Mouse (Mus musculus): ENCODE data around the gene Rcvrn. TPM values are rescaled to one million over a fixed set of nuclear protein-coding genes. Genes with fewer than 3 reads are reported as not detected.

Gene Rcvrn
- total RNA-seq, 2 experiments from 2014 or later: not detected

DNA sequence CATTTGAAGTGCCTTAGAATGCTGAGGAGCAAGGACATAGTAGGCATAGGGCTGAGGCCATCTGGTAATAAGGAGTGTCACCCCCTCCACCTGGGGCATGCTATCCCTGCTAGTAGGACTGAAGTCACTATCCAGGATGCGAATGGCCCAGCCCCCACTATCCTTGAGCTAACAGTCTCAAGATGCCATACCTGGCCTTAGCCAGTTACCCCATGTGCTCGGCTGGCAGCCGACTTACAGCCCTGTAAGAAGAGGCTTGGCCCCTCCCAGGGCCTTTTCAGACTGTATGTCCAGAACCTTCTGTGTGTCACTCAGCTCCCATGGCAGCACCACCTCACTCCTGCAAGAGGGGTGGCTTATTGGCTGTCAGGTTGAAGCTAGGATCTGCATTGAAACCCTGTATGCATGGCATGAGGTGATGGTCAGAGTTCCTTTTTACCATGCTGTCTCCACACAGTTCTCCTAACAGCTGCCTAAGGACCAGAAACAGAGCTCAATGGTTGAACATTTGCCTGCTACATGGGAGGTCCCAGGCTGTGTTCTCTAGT is 26.6 kb upstream of the Rcvrn start:
- DNase-seq: no peak

DNA sequence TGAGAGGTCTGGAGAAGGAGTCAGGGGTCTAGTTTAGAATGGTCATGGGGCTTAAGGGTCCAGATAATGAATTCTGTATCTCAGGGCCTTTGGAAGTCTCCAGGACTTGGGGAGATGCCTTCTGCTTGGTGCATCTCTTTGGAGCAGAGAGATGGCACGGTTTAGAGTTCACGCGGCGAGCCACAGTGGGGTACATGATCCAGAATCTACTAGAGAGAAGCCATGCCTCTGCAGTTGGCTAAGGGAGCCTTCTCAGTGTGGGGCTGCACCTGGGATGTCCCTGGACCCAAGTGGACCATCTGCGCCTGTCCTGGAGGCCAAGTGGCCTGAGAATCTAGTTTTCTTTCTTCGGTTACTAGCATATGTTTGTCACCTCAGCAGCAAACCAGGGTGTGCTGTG is 25.1 kb upstream of the Rcvrn start:
- DNase-seq: no peak

DNA sequence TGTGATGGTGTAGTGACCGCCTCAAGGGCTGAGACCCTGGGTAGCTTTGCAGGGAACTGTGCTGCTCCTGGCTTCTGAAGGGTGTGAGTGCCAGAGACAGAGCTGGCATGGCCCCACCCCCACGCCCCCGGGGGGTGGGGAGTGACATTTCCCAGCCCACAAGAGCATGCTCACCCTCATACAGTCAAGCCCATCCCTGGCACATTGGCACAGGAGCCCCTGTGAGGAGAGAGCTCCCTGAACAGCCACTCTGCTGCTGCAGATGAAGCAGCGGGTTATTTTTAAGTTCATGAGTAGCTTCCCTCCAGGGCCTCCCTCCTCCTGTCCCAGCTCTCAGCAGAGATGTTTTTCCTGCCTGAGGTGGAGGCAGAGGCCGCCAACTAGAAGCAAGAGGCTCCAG is 23.0 kb upstream of the Rcvrn start:
- no peak for DNase-seq

DNA sequence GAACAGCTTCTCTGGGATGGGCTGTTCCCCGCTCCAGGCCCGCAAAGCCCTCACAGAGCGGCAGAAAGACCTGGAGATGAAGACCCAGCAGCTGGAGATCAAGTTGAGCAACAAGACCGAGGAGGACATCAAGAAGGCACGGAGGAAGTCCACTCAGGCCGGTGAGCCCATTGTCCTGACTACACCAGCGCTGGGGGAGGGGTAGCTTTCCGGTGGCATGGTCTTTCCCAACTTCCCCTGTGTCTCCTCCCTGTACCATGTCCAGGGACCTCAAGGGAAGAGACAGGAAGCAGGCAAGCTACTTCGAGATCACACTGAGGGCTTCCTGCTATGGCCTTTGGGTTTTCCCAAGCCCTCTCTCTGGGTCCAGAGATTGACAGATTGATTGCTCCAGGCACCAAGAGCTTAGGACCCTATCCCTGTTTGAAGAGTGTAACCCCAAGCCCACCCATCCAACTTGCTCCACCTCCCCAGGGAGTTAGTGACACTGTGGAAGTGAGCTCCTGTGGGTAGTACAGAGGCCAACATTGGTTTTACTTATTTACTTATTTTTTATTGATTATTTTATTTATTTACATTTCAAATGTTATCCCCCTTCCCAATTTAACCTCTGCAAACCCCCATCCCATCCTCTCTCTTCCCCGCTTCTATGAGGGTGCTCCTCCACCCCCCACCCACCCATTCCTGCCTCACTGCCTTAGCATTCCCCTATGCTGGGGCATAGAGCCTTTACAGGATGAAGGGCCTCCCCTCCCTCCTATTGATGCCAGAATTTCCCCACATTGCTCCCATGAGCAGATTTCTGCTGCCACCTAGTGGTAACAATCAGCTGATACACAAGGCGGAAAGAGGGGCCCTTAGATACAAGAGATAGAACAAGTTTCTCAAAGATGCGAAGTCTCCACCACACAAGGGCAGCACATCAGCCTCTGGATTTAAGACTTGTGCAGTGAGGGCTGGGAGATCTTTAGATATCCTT is 19.3 kb upstream of the Rcvrn start:
- DNase-seq: peak; percentile 72

DNA sequence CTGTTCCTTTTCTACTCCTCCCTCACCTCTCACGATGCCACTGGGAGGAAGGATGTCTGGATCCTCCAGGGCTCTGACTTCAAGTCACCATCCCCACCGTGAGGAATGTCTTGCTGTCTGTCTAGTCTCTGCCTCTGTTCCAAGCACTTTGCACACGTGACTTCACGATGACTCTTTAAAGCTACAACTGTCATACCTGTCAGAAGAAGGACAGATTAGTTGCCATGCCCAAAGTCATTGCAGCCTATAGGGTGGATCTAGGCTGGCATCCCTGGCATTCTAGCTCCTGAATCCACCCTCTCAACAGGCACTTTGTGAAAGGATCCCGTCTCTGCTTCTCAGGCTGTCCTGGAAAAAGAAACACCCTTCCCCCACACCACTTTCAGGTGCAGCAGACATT is 15.8 kb upstream of the Rcvrn start:
- DNase-seq: no peak

DNA sequence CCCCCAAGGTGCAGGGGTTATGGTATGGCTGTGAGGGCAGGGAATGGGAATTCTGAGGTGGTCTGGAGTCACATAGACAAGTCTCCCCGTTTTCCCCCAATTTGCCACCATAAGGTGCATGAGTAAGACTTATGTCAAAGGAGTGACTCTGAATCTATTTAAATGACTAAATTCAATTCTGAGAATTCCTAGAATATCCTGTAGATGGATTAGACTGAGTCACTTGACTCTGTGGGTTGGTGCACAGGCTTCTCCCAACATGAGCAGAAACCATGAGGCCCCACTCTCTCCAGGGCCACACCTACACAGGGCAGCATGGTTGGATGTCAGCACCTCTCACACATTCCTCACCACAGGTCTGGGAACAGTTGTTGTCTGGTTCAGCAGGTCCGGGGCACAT is 15.2 kb upstream of the Rcvrn start:
- DNase-seq: no peak

DNA sequence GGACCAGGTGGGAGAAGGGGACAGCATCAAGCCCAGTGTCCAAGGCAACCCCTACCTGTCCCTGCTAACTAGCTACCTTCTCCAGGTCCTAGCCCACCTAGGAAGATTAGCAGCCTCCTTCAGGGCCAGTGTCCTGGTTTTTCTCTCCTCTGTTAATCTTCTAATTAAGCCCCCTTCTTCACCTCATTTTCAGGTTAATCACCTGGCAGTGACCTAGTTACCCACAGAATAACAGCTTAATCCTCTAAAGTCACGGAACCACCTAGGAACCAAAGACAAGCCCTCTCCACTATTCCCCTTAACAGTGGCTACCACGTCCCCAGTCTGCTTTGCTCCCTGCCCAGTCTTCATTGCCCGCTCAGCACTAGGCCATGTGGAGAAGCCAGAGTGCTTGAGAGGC is 13.3 kb upstream of the Rcvrn start:
- DNase-seq: no peak

DNA sequence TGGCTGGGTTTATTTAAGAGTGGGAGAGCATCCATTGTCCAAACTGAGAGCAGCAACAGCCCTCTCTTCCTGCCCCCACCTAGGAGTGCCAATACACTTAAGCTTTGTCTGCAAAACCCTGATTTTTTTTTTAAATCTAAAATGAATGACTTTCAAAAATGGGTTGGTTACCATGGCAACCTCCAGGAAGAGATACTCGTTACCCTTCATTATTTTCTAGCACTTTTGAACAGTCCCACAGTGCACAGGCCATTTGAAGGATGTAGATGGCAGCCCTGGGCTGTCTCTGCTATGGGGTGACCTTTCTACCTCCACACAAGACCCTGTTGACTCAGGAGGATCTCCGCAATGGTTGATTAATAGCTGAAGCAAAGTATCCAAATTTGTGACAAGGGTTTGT is 9.0 kb upstream of the Rcvrn start:
- no peak for DNase-seq

DNA sequence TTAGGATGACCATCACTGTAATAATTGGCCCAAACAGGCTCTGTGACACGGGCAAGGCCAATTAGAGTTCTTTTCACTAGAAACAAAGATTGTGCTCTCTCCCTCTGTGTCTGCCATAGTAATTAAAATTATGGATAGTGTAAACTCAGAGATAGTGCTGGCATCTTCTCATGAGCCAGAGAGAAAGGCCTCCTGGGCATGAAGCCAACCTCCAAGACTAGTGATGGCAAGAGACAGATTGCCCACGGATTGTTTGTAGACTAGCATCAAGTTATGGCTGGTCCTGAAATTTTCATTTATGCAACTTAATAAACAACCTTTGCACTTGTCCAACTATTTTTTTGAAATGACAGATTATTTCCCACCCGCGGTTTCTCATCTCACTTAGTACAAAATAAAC is 17.9 kb downstream of the Rcvrn start:
- peak; percentile 2 for DNase-seq

DNA sequence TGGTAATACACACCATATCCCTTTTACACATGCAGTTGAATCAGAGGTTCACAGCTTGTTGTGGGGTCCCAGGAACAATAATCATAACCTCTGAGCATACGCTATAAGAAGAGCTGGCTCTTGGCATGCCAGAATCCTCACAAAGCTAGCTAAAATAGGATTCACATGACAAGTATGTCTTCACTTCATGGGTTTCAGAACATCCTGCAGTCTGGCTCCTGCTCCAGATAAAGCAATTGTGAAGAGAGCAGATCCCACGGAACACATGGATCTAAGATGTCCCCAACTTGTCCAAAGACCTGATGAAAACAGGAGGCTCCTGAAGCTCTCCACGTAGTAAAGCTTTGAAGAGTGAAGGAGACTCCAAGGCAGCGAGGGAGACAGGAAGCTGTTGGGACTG is 20.3 kb downstream of the Rcvrn start:
- no peak for DNase-seq

DNA sequence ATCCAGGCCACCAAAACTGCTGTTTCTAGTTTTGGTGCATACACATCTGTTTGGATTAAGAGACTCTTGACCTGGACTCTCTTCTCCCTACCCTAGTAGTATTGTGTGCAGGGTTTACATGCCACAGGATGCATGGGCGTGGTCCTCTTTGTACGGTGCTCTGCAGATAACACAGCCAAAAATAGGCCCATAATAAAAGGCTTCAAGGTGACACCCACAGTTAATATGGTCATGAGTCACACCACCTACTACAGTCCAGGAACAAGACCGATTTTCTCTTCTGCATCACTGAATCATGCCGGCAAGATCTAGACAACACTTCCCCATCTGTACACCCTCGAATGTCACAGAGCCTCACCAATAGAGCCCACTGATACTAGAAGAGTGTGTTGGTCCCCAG is 26.4 kb downstream of the Rcvrn start:
- no peak for DNase-seq

DNA sequence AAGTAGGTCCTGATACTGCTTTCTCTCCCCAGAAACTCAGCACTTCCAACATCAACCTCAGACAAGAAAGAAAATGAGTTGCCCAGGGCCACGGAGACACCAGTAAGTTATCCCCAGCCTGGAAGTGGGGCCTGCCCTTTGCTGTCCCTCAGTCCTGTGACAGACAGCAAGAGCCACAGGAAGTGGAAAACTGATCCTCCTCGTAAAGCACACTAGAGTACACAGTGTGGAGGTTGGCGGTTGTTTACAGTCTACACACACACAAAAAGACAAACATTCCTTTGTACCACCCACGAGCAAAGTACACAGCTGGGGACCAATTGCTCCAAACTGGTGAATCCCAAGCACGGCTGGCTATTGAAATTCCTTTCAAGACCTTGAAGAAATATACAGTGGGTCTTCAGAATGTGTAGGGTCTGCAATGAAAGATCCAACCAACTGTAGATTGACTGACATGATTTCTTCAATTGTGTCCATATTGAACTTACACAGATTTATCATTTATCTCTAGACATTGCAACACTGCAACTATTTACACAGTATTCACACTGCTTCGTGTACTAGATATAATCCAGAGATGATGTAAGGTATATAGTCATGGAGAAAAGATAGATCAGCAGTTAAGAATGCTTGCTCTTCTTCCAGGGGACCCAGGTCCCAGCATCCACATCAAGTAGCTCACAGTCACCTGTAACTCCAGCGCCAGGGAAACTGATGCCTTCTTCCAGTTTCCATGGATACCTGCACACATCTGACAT is 27.5 kb downstream of the Rcvrn start:
- no peak for DNase-seq

DNA sequence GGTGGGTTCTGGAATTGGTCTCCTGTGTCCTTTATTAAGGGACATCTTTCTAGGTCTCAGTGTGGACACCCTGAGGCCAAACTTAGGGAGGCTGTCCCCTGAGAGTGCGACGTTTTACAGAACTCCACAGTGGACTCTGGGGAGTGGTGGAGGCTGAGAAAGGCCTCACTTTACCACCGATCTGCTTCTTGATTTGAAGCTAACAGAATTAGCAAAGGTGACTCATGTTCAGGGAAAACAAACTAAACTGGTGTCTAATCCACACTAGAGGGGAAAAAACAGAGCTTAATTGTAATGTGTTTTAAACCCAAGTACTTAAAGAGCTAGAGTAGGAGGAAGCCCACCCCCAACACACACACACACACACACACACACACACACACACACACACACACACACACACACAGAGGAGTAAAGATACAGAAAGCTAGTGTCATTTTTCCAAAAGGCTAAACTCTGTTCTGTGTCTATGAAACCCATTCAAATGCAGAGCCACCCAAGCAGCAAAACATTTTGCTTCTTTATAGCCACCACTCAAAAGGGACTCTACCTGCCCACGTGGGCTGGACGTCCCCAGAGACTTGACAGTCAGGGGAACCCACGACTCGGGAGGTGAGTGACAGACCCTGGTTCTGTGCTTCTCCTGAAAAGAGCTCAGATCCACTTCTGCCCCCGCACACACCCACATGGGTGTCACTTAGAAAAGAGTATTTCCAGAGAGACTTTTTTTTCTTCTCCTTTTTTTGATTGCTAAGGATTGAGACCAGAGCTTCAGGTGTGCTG is 28.3 kb downstream of the Rcvrn start:
- no peak for DNase-seq

DNA sequence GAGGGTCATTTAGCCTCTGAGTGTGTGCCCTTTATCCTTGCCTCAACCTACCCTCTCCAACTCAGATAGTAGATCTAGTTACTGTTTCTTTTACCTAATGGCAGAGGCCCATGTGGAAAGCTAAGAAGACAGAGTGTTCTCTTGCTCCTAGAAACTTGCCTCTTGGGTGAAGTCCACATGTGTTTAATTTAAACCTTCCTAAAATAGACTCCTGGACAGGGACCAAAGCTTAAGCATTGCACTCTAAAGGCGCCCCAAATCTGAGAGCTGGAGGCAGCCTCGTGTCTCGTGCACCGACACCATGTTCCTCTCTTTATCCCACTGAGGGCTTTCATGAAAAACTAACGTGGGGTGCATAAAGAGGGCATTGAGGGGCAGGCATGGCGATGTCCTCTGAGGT is 32.0 kb downstream of the Rcvrn start:
- no peak for DNase-seq

DNA sequence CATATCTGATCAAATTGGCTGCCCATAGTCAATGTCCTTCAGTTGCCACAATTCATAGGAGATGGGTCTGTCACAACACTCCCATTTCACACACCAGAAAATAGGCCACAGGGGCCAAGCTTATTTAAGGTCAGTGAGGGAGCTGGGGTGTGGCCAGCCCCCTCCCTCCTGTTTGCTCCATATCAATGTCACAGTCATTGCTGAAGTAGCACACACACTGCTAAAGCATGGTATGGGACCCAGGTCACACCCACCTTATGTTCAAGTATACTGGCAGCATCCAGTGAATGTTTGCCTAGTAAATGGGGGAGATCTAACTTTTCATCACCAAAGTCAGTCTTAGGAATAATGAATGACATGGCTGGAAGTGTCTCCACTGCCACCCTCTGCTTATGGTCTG is 33.6 kb downstream of the Rcvrn start:
- no peak for DNase-seq

DNA sequence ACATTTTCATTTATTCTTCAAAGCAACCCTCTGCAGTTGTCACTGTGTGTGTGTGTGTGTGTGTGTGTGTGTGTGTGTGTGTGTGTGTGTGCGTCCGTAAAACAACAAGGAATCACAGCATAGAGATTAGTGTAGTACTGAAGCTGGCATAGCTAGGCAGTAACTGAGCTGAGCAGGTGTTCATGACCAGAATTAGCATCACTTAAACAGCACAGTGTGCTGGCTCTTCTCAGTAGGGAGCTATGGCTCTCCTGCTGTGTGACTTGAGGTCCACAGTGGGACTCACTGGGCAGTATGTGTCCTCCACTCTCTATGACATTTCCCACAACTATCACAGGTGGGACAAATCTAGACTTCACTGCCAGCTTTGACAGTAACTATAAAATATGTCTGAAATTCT is 35.9 kb downstream of the Rcvrn start:
- DNase-seq: no peak

DNA sequence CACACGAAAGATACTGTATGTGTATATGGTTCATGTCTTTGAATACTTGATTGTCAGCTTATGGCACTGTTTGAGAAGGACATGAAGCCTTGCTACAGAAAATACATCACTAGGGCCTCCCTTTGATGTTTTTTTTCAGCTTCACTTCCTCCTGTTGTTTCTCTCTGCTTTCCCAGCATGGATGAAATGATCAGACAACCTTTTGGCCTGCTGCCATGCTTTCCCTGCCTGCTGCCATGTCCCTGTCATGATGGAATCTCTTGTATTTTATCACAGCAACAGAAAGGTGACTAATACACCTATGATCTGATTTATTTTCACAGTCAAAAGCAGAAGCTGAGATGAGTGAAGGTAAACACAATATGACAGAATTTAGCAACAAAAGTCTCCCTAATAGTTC is 38.6 kb downstream of the Rcvrn start:
- no peak for DNase-seq

DNA sequence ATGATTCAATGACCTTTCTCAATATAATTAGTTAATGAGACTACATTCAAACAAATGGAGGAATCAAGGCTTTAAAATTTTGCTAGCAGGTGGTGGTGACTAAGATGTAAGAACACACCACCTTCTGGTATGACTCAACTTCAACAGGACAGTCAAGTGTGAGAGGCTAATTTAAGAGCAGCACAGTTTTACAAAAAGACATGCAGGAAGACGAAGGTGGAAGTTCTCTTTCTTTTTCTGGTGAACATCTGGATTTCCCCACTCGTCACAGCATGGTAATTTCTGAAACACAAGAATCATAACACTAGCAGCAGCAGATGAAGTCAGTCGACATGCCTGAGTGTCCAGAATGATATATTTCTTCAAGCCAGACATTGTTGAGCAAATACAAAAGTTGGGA is 39.5 kb downstream of the Rcvrn start:
- no peak for DNase-seq

DNA sequence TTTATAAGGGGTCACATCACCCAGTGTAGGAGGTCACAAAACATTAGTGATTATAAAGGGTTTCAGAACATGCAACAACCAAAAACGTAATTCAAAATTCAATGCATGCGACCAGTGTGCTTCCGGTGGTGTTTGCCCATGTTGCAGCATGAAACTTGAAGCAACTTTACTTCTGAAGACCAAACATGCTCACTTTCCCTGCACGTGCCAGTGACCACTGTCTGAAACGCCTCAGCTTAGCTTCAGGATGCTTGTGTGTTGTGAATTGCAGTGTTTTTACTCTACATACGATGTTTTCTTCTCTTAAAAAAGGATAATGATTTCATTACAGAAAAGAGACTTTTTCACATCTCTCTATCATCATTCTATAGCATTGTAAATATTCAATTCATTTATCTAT is 43.2 kb downstream of the Rcvrn start:
- no peak for DNase-seq

DNA sequence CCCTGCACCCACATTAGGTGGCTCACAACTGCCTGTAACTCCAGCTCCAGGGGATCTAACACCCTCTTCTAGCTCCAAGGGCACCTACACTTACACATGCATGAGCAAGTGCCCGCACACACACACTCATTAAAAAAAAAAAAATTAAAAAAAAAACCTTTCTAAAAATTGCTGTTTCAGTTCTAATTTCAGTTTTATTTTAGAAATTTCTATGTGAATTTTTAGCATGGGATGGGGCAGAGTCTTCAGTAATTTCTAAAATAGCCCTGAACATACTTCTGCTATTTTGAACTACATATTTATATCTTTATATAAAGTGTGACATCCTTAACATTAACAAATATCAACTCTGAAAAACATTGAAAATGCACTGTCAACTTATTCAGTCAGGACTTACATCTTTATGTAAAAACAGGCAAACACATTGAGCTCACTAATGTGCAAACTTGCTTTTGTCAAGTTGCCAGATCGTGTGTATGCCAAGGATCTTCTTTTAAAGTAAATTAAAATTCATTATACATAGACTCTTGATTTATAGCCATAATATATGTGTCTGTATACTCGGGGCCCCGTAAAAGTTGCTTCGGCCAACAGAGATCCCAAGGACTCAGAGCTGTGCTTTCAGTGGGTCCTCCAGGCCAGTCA is 43.8 kb downstream of the Rcvrn start:
- no peak for DNase-seq

DNA sequence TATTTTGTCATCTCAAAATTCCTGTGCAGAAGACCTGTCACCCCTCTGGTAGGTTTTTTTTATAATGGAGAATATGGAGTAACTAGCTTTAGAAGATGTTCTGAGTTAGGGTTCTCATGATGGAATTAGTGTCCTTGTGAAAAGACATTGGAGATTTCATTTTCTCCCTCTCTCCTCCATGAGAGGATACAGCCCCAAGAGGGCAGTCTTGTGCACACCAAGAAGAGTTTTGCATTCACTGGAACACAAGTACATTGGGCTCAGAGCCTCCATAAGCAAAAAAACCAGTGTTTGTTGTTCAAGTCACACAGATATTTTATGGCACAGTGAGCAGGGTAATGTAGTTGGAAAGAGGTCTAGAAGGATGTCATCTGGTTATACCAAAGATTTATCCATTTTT is 46.4 kb downstream of the Rcvrn start:
- DNase-seq: no peak

Measured in adrenal gland, postnatal 10 days (tissue).